Comparison of ENCODE assay signal across 8 mouse cellular contexts in the genomic region with DNA sequence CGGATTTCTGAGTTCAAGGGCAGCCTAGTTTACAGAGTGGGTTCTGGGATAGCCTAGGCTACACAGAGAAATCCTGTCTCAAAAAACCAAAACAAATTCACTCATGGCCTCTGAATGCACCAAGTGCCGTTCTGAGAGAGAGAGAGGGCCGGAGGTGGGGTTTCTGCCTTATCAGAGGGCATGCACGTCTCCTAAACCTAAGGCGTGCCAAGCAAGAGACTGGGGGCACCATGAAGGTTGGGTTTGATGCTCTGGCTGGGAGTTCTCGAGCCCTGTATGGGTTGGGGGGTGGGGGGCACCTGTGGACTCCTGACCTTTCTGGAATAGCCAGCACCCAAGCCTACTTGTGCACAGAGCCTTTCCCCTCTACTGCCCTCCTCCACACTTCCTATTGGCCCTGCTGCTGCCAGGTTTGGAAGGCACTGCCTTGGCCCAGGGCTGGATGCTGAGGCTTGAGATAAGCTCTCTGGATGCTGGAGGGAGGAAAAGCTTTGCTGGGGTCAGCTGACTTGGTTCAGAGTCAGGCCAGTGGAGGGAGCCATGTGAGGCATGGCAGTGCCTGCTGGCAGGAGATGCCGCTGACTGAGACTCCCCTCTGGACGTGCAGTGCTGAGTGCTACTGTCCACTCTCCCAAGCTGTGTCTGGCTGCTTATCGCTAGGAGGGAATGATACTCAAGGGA. TPM values are rescaled to one million over a fixed set of nuclear protein-coding genes. Genes with fewer than 3 reads are reported as not detected.
DNase-seq lines count a peak whose midpoint lies in the region; ATAC-seq lines count a peak whose summit lies in the region.

No protein-coding gene starts in this region.

- H3K9ac ChIP-seq in kidney, embryonic 16.5 days (replicated peaks; ENCODE audit: low read length) = no peak overlapping the region
- H3K9ac ChIP-seq in liver, embryonic 12.5 days = peak overlapping the region; percentile 99

- H3K4me1 ChIP-seq in kidney, embryonic 16.5 days (ENCODE audit: insufficient read depth, low read length) = peaks cover 52% of the 10 kb centered on the region
- peaks cover 79% of the 10 kb centered on the region for H3K4me1 ChIP-seq in erythroblast, embryonic 14.5 days (ENCODE audit: control insufficient read depth)
- H3K4me1 ChIP-seq in liver, embryonic 12.5 days = peaks cover 70% of the 10 kb centered on the region

- H3K9me3 ChIP-seq in kidney, embryonic 16.5 days (ENCODE audit: low read length) = no peaks in the 10 kb centered on the region
- H3K9me3 ChIP-seq in erythroblast, embryonic 14.5 days (ENCODE audit: control insufficient read depth, low read length) = no peaks in the 10 kb centered on the region
- H3K9me3 ChIP-seq in liver, embryonic 12.5 days (replicated peaks) = no peaks in the 10 kb centered on the region

- ATAC-seq in kidney, embryonic 16.5 days (ENCODE audit: low FRiP score, low TSS enrichment) = no peak
- peak; percentile 79 for ATAC-seq in liver, embryonic 12.5 days

- no peak overlapping the region for H3K4me2 ChIP-seq in kidney, embryonic 16.5 days (replicated peaks; ENCODE audit: low read depth, low read length)
- H3K4me2 ChIP-seq in liver, embryonic 12.5 days = peak overlapping the region; percentile 90

- H3K36me3 ChIP-seq in kidney, embryonic 16.5 days (ENCODE audit: insufficient read depth, low read length) = peaks cover under 1% of the 10 kb centered on the region; the same call in 1 of the 2 replicates
- H3K36me3 ChIP-seq in erythroblast, embryonic 14.5 days (ENCODE audit: control insufficient read depth) = peaks cover 46% of the 10 kb centered on the region
- peaks cover 26% of the 10 kb centered on the region for H3K36me3 ChIP-seq in liver, embryonic 12.5 days

- DNase-seq in kidney, adult 11 months = peak; percentile 57
- DNase-seq in MEL-GATA-1-ER (ENCODE audit: extremely low read depth, low read depth) = peak; percentile 93
- no peak for DNase-seq in Muller cell, postnatal 12 days (ENCODE audit: inconsistent ontology term)
- no peak for DNase-seq in left cerebral cortex, adult 9 months (ENCODE audit: low spot score in 2 of 2)
- DNase-seq in embryo, embryonic 9.5 days (ENCODE audit: extremely low spot score) = no peak

- 84% methylated on average over 9 of the region's 9 CpGs for WGBS in kidney, embryonic 16.5 days
- WGBS in liver, embryonic 12.5 days (ENCODE audit: insufficient replicate concordance) = 28% methylated on average over 9 of the region's 9 CpGs

- H3K27me3 ChIP-seq in kidney, embryonic 16.5 days (ENCODE audit: insufficient read depth, low read length) = no peaks in the 10 kb centered on the region
- peaks cover 26% of the 10 kb centered on the region for H3K27me3 ChIP-seq in erythroblast, embryonic 14.5 days (ENCODE audit: control insufficient read depth)
- H3K27me3 ChIP-seq in liver, embryonic 12.5 days (replicated peaks) = peaks cover 23% of the 10 kb centered on the region

- no peak overlapping the region for H3K4me3 ChIP-seq in kidney, embryonic 16.5 days (ENCODE audit: low read length)
- H3K4me3 ChIP-seq in erythroblast, embryonic 14.5 days (replicated peaks) = peak overlapping the region; percentile 99
- peak overlapping the region; percentile 96 for H3K4me3 ChIP-seq in liver, embryonic 12.5 days

- no peak overlapping the region for H3K27ac ChIP-seq in kidney, embryonic 16.5 days (ENCODE audit: low read length)
- H3K27ac ChIP-seq in liver, embryonic 12.5 days = peak overlapping the region; percentile 97

RNA-seq across cellular contexts. Expression of a gene that starts 7.6 kb away (rescaled TPM):
- 81.7 and 81.9 TPM in 2 replicates for polyA plus RNA-seq in kidney, embryonic 16.5 days (2015; fragmentation: Nextera tagmentation; extraction: Ambion mirVana)
- 32.7 and 39.5 TPM in 2 replicates for polyA plus RNA-seq in erythroblast, embryonic 14.5 days (2012)
- 83.8 and 88.7 TPM in 2 replicates for polyA plus RNA-seq in liver, embryonic 12.5 days (2016; fragmentation: Nextera tagmentation; extraction: Ambion mirVana)

RNA-seq across cellular contexts. Expression of a gene that starts 18.1 kb away (rescaled TPM):
- polyA plus RNA-seq in kidney, embryonic 16.5 days (2015; fragmentation: Nextera tagmentation; extraction: Ambion mirVana) = 36.3 and 36.4 TPM in 2 replicates
- 0.04 TPM in 1 of 2 replicates, not detected in the other for polyA plus RNA-seq in erythroblast, embryonic 14.5 days (2012)
- polyA plus RNA-seq in liver, embryonic 12.5 days (2016; fragmentation: Nextera tagmentation; extraction: Ambion mirVana) = 3.5 and 3.9 TPM in 2 replicates

RNA-seq across cellular contexts. Expression of a gene that starts 54.7 kb away (rescaled TPM):
- polyA plus RNA-seq in kidney, embryonic 16.5 days (2015; fragmentation: Nextera tagmentation; extraction: Ambion mirVana) = 0.45 and 0.60 TPM in 2 replicates
- polyA plus RNA-seq in erythroblast, embryonic 14.5 days (2012) = not detected in 2 replicates
- polyA plus RNA-seq in liver, embryonic 12.5 days (2016; fragmentation: Nextera tagmentation; extraction: Ambion mirVana) = not detected in 2 replicates

RNA-seq across cellular contexts. Expression of a gene that starts 58.4 kb away (rescaled TPM):
- polyA plus RNA-seq in kidney, embryonic 16.5 days (2015; fragmentation: Nextera tagmentation; extraction: Ambion mirVana) = 37.3 and 40.0 TPM in 2 replicates
- polyA plus RNA-seq in erythroblast, embryonic 14.5 days (2012) = 0.45 and 0.62 TPM in 2 replicates
- 14.0 and 14.3 TPM in 2 replicates for polyA plus RNA-seq in liver, embryonic 12.5 days (2016; fragmentation: Nextera tagmentation; extraction: Ambion mirVana)

Comparison
In these comparisons a context has a peak if more than half of its experiments do, and no peak if none do; other contexts are left out.
1. DNase-seq: peak in kidney, adult 11 months (single experiment) and MEL-GATA-1-ER (single experiment); none in Muller cell, postnatal 12 days (single experiment), left cerebral cortex, adult 9 months (0 of 2) and embryo, embryonic 9.5 days (single experiment).